Mouse (Mus musculus): ENCODE results near the gene Itgb1bp1.

GRCm38 (mm10) chr12:21208172-21208795 is 77.8 kb downstream of the Itgb1bp1 start:
- TF ChIP-seq CTCF (IDR thresholded peaks at IDR 0.05) (no peak), EP300 (IDR thresholded peaks at IDR 0.05) (no peak)

All from lung, postnatal 0 days (tissue).